Mouse (Mus musculus) lung, adult 2 months (tissue): ENCODE results near the gene A830018L16Rik. TPM values are rescaled to one million over a fixed set of nuclear protein-coding genes. Genes with fewer than 3 reads are reported as not detected.

Experiments used
- DNase-seq: peaks from one replicate; pipeline ENCODE4 v3.0.0; 2022
- H3K4me1 ChIP-seq: fragments of 200-500 bp; 2 replicates; pipeline ENCODE4 v1.6.1; 2011; ENCODE audit warnings: low read length; ENCODE audit not compliant: control insufficient read depth, insufficient read depth
- H3K4me3 ChIP-seq: fragments of 200-500 bp; replicated peaks from 2 replicates; pipeline ENCODE3; 2011; ENCODE audit warnings: low read depth, mild to moderate bottlenecking, control low read depth, low read length; ENCODE audit errors: extremely low read depth
- CTCF ChIP-seq: fragments of 200-500 bp; IDR thresholded peaks from 2 replicates; pipeline ENCODE4 v1.5.1; 2011; ENCODE audit warnings: mild to moderate bottlenecking, low read length, control low read depth; ENCODE audit not compliant: insufficient read depth
- POLR2A ChIP-seq: fragments of 200-500 bp; IDR thresholded peaks from 2 replicates; pipeline ENCODE4 v1.6.1; 2011; ENCODE audit warnings: low read depth, mild to moderate bottlenecking, control low read depth, low read length, borderline replicate concordance; ENCODE audit errors: extremely low read depth
- WGBS: fragments of 180-500 bp; shearing (Covaris S2); methylation state at CpG from one replicate; pipeline ENCODE4 v1.1.7; 2018; 5-methylcytosine and 5-hydroxymethylcytosine counted together
- polyA plus RNA-seq: library from polyadenylated mRNA; depleted of rRNA; stranded (reverse); fragments of >200 nt; gene quantifications from 2 replicates; pipeline ENCODE4 v1.2.3, GENCODE M21; 2012; rRNA removed

Gene A830018L16Rik
- polyA plus RNA-seq = 2.6 and 2.9 TPM in 2 replicates

GRCm38 (mm10) chr1:11413894-11414556 lies at the start of gene A830018L16Rik:
A830018L16Rik (plus strand) TSS chr1:11414105.
- no peak for TF ChIP-seq POLR2A
- TF ChIP-seq CTCF = 0 out of 2 replicates have a peak, but pooled peaks have one; percentile 11
- peak; percentile 9 for DNase-seq
- WGBS = under 1% methylated on average over 50 of the region's 50 CpGs
- H3K4me1 ChIP-seq = no peaks in the 10 kb centered on the region
- H3K4me3 ChIP-seq = peak within 1 kb of the TSS; percentile 29

GRCm38 (mm10) chr1:11385846-11386245 lies 28.1 kb upstream of the A830018L16Rik start:
- Histone ChIP-seq H3K4me3 (no peak overlapping the region), H3K4me1 (no peaks in the 10 kb centered on the region)
- WGBS = 59% methylated on average over 3 of the region's 3 CpGs
- TF ChIP-seq CTCF (no peak), POLR2A (no peak)
- no peak for DNase-seq

GRCm38 (mm10) chr1:11395408-11395807 lies 18.5 kb upstream of the A830018L16Rik start:
- H3K4me1 ChIP-seq = no peaks in the 10 kb centered on the region
- no peak for DNase-seq
- no peak for TF ChIP-seq POLR2A
- TF ChIP-seq CTCF = no peak
- no peak overlapping the region for H3K4me3 ChIP-seq
- 53% methylated on average over 4 of the region's 4 CpGs for whole genome bisulfite sequencing

GRCm38 (mm10) chr1:11395996-11396736 lies 17.7 kb upstream of the A830018L16Rik start:
- TF ChIP-seq POLR2A (no peak), CTCF (no peak)
- 88% methylated on average over 2 of the region's 2 CpGs for WGBS
- no peak for DNase-seq

GRCm38 (mm10) chr1:11401159-11401558 lies 12.7 kb upstream of the A830018L16Rik start:
- Histone ChIP-seq H3K4me3 (no peak overlapping the region), H3K4me1 (no peaks in the 10 kb centered on the region)
- WGBS = 25% methylated on average over 2 of the region's 2 CpGs
- DNase-seq = no peak
- TF ChIP-seq POLR2A (no peak), CTCF (no peak)

More at GRCm38 (mm10) chr1:11395996-11396736, 17.7 kb upstream of the A830018L16Rik start:
- no peaks in the 10 kb centered on the region for H3K4me1 ChIP-seq
- no peak overlapping the region for H3K4me3 ChIP-seq

- no peak for TF ChIP-seq POLR2A
- no peak for TF ChIP-seq CTCF
- Histone ChIP-seq H3K4me3 (no peak overlapping the region), H3K4me1 (no peaks in the 10 kb centered on the region)
- no peak for DNase-seq
These were observed 8.4 kb upstream of the A830018L16Rik start for GRCm38 (mm10) chr1:11405527-11405926.

GRCm38 (mm10) chr1:11406026-11406425 lies 7.9 kb upstream of the A830018L16Rik start:
- no peak for DNase-seq
- no peaks in the 10 kb centered on the region for H3K4me1 ChIP-seq
- no peak overlapping the region for H3K4me3 ChIP-seq
- TF ChIP-seq CTCF (no peak), POLR2A (no peak)
- WGBS = 78% methylated on average over 3 of the region's 3 CpGs

GRCm38 (mm10) chr1:11414560-11414959 lies 655 bp downstream of the A830018L16Rik start:
- DNase-seq = no peak
- TF ChIP-seq POLR2A (no peak), CTCF (no peak)
- H3K4me3 ChIP-seq = no peak overlapping the region
- WGBS = 7% methylated on average over 9 of the region's 9 CpGs
- H3K4me1 ChIP-seq = no peaks in the 10 kb centered on the region

- DNase-seq = no peak
- TF ChIP-seq CTCF = no peak
- TF ChIP-seq POLR2A = no peak
- 78% methylated on average over 1 of the region's 1 CpGs for WGBS
- no peaks in the 10 kb centered on the region for H3K4me1 ChIP-seq
- H3K4me3 ChIP-seq = no peak overlapping the region
These were observed 13.4 kb downstream of the A830018L16Rik start for GRCm38 (mm10) chr1:11427310-11427709.
